Mouse (Mus musculus) megakaryocyte, embryonic 14.5 days (primary cell): Measurements from ENCODE around the gene Wnt16.

Experiments
- FLI1 ChIP-seq: IDR thresholded peaks from 2 replicates; pipeline ENCODE4 v1.6.1; 2012; ENCODE audit warnings: low read length, inconsistent platforms, mixed read lengths
- GATA1 ChIP-seq: IDR thresholded peaks from 3 replicates; pipeline ENCODE4 v1.6.1; 2012; ENCODE audit warnings: mixed read lengths, low read length, inconsistent platforms, borderline replicate concordance

DNA sequence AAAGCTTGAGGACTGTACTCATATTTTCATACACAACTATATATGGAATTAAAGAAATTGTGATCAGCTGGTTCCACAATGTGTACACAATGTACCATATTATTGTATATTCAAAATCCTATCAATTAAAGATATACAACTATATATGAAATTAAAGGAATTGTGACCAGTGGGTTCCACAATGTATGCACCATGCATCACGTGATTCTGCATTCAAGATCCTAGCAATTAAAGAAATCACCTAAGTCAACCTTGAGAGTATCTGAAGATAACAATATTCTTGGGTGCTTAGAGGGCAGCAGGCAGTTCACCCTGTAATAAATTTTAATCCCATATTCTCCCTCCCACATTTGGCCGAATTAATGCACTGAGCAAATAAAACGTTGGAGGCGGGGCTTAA lies 22.0 kb upstream of the Wnt16 start:
- TF ChIP-seq GATA1 (no peak), FLI1 (no peak)
